Mouse (Mus musculus) layer of hippocampus, adult 11-12 months (tissue): ENCODE data around the gene Rfx8.
A peak's percentile ranks its signal among the peaks of the same experiment; 100 is the strongest.

Experiments used
- DNase-seq: peaks from one replicate; pipeline ENCODE4 v3.0.0; 2022; ENCODE audit warnings: low spot score

Gene Rfx8

DNA sequence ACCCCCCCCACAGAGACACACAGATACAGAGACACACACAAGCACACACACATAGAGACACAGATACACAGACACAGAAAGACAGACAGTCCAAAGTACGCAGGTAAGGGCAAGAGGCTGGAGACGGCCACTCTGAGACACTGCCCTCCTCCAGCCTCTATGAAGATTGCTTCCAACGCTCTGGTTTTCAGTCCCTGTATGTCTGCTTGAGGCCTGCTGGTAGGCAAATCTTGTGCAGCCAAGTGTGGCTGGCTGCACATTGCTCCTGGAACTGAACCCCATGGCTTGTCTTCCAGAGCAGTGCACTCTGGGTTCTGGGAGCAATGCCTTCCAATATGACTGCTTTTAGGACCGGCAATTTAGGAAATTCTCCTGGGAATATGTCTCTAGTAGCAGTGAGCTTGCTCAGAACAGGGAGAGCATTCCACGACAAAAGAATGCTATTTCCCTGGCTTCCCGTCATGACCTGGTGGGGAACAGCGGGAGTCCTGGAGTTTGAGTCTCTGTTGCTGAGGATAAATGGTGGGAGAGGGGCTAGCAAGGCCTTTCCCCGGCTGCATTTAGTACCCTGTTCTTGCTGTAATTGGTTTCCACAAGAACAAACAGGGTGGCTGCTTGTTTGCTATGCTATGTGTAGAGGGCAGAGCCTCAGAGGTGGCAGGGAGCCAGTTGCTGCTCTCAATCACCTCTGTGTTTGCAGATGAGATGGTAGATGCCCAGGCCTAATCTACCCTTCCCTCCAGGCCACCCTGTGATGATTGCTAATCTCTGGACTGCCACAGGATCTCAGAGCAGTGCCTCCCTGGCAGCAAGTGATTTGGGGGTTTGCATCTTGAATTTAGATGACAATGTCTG lies 74.7 kb downstream of the Rfx8 start:
- DNase-seq, result peak; percentile 59

DNA sequence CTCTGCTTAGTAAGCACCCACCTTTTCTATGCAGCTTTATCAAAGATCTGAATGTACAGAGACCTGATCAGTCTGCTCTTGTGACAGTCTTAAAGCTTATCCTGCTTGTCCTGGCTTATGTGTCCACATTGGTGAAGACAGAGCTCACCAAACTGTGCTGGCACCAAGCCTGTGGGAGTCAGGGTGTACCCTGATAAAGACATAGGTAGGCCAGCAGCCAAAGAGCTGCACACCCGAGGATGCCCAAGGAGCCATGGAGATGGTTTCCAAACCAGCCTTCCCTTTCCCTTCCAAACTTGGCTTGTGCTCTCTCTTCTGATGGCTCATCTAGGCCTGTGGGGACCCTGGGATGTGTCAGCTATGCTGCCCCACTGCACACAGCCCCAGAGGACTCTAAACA lies 76.5 kb downstream of the Rfx8 start:
- DNase-seq, result no peak

DNA sequence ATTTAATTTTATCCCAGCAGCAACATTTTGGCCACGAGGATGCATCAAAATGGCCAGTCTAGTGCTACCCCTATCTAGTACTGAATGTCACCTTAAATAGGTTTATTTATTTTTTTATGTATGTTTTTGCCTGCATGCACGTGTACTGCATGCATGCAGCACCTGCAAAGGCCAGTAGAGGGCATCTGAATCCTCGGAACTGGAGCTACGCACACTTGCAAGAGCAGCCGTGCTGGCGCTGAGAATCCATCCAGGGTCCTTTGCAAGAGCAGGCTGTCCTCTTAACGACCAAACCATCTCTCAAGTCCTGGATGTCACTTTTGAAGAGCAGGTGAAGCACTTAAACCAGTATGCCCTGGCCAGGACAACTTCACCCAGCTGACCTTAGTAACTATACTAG lies 79.1 kb downstream of the Rfx8 start:
- DNase-seq, result no peak

DNA sequence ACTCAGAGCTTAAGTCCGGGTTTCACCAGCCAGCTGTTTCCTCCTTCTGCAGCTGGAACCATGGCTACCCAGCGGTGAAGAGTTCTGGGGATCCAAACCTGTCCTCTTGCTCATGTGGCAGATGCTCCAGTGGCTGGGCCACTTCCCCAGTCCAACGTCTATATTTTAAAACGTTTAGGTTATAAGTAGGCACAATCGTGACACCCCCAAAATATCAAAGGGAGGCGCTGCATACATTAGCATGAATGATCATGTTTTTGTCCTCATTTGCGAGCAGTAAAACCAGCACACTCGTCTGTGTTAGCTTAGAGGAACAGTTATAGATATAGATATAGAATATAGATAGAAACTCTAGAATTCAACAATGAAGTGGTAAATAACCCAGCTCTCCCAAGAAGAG lies 83.7 kb downstream of the Rfx8 start:
- DNase-seq, result no peak

DNA sequence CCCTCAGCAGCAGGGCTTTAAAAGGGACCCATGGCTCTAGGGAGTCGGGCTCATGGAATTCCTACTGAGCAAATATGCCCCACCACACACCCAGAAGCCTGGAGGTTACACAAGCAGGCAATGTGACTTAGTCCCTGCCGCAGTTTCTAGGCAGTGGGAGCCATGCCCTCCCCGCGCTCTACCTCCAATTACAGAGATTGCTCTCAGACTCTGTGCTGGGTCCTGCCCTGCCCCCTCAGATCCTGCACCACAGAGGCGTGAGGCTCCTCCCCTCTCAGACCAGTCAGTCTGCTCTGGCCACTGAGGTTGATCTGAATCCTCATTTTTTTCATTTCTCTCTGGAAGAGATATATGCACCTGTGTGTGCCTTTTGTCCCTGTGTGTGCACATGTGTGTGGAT lies 84.1 kb downstream of the Rfx8 start:
- DNase-seq, result no peak

DNA sequence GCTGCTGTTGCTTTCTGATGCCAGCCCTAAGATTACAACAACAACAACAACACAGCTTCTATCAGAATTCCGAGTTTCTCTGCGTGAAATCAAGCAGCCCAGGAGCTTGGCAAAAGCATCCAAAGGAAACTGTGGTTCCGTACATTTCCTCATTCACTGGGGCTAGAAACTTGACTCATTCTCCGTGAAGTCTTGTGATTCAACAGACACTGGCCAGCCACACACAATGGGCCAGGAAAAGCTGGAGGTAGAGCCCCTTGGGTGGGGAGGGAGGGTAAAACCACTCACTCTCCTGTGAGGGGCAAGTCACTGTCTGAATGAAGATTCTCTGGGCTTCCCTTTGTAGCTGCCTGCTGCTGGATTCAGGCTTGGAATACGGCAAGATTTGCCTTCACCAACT lies 84.6 kb downstream of the Rfx8 start:
- DNase-seq, result no peak

DNA sequence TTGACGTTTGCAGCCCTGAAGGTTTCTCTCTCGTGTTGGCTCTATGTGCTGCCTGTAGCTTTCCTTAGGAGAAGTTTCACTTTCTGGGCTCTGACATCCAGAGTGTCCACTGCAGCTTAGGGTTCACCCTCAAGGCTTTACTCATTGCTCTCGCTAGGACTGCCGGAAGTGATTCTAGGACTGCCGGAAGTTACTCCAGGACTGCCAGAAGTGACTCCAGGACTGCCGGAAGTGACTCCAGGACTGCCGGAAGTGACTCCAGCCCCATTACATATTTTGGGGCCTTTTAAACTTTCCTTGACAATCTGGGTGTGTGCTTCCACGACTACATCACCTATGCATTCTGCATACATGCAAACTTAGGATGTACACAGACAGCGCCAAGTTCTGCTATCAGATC lies 92.2 kb downstream of the Rfx8 start:
- DNase-seq, result no peak

DNA sequence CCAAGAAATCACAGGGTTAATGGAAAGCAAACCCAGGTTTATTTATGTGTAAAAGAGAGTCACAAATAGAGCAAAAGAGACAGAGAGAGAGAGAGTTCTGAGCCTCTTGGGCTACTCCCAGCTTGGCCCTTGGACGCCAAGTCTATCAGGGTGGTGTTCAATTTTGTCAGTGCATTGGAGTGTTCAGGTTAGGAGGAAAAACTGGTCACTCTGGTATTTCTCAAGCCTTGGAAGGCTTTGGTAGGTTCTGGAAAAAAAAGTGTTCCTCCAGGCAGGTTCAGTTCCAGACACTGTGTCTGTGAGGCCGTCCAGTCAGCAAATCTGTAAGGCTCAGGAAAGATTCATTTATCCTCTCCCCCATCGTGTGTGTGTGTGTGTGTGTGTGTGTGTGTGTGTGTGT lies 95.3 kb downstream of the Rfx8 start:
- DNase-seq, result no peak

DNA sequence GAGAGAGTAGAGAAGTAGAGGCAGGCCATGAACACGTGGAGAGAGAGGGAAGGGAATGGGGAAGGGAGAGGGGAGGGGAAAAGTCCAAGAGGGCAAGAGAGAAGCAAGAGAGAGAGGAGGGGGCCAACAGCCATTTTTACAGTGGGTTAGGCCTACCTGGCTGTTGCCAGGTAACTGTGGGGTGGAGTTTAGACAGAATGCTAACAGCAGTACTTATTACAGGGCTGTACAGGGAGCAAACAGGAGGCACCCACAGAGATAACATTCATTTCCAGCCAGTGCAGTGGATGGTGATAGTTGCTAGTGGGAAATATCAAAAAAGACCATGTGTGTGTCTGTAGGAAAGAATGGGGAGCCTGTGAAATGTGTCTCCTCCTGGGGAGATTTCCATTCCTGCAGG lies 97.1 kb downstream of the Rfx8 start:
- no peak for DNase-seq

DNA sequence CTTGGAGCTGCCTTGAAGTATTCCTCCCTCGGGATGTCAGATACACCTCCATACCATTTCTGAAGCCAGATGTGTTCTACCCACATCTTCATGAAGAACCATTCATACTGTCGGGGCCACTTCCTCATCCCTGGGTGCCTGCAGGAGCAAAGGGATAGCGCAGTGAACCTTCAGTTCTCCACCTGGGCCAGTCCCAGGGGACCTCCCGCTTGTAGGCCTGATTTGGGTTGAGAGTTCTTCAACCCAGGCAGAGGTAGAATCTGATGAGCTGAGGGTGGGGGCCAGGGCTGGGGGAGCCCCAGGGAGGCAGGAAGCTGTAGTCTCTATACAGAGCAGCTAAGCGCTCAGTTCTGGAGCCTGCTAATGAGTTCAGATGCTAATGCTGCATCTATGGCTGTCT lies 97.7 kb downstream of the Rfx8 start:
- no peak for DNase-seq

DNA sequence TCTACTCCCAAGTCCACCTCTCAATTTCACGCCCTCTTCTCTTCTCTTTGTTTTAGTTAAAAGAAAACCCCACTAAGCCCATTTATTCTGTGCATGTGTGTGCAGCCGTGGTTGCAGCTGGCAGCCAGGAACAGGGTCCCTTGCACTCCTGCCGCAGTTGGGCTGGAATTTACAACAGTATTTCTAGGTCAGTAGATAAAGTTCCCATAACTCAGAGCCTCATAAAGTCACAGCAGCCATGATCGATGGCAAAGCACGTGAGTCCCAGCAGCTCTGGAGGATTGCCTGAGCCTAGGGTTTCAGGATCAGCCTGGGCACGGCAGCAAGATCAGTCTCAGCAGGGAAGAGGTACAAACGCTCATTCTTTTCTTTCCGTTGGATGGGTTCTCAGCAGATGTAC lies 102.3 kb downstream of the Rfx8 start:
- no peak for DNase-seq

DNA sequence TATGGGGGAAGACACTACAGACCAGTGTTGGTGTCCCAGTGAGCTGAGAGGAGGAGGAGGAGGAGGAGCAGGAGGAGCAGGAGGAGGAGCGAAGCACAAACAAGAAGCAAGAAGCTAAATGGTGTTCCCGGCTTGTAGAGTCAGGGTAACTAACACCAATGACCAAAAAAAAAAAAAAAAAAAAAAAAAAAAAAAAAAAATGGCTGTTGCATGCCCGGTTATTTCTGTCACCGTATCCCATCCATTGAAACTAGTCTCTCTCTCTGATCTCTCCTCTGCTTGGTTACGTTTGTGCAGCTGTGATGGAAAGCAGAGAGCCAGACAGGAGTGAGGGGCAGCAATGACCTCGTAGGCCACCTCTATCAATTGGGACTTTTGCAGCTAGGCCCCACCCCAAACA lies 105.3 kb downstream of the Rfx8 start:
- DNase-seq, result no peak
